Mouse (Mus musculus) granulocyte monocyte progenitor cell, adult 5-6 weeks (primary cell): ENCODE results near the gene Slc35e1. TPM values are rescaled to one million over a fixed set of nuclear protein-coding genes. Genes with fewer than 3 reads are reported as not detected.

Experiments
- ATAC-seq: replicated peaks from 2 replicates; pipeline ENCODE4 v1.8.0; 2016; ENCODE audit warnings: mild to moderate bottlenecking, moderate TSS enrichment, inconsistent platforms; ENCODE audit not compliant: poor library complexity, severe bottlenecking
- total RNA-seq, 2 experiments: library from RNA; stranded (forward) in 1 of 2; stranded (reverse) in 1 of 2; fragments of 200-712, 200-1000 nt in 1 of 2; fragments of >200 nt in 1 of 2; fragmentation: Nextera tagmentation in 1 of 2; gene quantifications; 2 replicates each; pipeline ENCODE4 v1.2.3; 2014 to 2017

The Slc35e1 gene
- total RNA-seq, 2 experiments from 2014 or later, result 31.0 to 52.6 TPM

- peak; percentile 71 for ATAC-seq
Measured at GRCm38 (mm10) chr8:72487014-72487413, 5.4 kb downstream of the Slc35e1 start.

DNA sequence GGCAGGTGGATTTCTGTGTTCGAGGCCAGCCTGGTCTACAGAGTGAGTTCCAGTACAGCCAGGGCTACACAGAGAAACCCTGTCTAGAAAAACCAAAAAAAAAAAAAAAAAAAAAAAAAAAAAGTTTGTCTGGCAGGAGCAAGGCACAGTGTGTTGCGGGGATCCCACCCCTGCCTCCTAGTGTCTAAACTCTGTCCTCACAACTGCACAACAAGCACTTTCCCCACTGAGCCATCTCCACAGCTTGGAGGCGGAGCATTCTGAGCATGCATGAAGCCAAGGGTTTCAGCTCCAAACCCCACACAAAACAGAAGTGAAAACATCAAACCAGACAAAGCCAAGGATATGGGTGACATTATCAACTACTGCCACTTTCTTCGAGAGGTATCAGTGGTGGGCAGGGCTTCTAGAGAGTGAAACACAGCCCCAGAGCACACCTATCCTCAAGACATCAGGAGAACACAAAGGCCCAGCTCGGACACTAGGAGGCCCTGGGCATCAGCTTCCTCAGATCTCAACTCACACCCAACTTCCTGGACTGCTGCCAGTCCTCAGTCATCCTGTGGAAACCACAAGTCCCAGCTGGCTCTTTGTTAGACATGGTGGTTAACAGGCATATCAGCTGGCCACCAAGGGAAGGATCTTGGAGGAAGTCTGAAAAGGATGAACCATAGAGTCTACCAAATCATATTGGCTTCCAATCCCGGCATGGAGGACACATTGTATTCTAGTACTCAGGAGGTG lies 6.8 kb downstream of the Slc35e1 start:
- peak; percentile 72 for ATAC-seq

- peak; percentile 91 for ATAC-seq
Measured at GRCm38 (mm10) chr8:72474826-72475546, 17.4 kb downstream of the Slc35e1 start, which contains the start of gene Cherp. Cherp (minus strand) TSS chr8:72475226.

GRCm38 (mm10) chr8:72470684-72471083 lies 21.7 kb downstream of the Slc35e1 start:
- ATAC-seq, result no peak

DNA sequence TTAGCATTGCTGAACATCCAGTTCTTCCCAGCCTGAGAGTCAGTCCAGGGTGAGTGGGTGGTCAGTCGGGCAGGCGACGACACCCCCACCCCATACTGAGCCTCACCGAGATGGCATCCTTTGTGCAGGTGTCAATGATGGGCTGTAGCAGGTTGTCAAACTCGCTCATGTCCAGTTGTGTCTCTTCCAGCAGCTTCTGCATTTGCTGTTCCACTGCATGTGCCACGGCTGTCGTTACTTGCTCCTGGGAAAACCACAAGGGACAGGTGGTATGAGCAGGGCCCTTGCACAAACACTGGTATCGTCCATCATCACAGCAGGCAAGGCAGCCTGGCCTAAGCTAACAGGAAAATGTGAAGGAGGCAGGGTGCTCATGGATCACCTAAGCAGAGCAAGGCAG lies 22.4 kb downstream of the Slc35e1 start:
- ATAC-seq, result no peak

DNA sequence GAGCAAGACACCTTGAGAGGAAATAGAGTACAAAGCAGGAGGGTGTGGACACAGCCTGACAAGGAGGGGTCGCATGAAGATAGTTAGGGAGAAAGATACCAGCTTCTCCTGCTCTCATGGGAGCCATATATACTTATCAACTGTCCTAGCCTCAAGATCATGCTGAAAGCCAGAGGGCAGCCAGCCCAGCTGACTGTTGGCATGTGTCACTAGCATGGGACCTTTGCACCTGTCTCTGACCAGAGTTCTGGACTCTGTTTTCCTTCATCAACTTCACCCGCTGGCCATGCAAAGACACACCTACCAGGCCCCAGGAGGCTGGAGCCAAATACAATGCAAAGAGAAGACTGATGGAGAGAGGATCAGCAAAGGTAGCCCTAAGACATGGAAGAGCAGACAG lies 23.2 kb downstream of the Slc35e1 start:
- no peak for ATAC-seq

GRCm38 (mm10) chr8:72464211-72464610 lies 28.2 kb downstream of the Slc35e1 start:
- ATAC-seq, result no peak

DNA sequence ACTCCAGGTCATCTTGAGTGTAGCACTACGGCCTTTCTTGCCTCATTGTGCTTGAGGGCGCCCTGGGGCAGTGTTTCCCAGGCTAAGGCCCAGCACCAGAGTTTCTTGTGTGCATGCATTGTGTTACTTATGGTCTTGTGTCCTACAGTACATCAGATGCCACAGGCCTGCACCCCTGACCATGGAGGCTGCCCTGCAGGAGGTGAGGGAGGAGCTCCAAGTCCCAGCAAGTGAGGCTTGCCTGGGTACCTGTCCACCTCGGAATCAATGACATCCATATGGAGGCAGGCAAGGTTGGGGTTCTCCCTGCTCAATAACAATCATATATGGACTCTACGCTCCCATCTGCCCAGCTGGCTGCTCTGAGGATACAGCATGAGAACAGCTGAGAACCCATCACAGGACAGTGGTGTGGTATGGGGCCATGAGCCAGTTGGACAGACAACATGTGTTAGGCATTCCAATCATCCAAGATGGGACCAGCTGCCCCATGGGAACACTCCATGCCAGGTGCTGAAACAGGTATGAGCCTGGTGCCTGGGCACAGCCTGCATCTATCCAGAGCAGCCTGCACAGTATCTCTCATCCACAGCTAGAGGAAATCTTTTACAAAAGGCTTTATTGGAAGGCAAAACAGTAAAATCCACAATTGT lies 32.4 kb downstream of the Slc35e1 start:
- no peak for ATAC-seq

DNA sequence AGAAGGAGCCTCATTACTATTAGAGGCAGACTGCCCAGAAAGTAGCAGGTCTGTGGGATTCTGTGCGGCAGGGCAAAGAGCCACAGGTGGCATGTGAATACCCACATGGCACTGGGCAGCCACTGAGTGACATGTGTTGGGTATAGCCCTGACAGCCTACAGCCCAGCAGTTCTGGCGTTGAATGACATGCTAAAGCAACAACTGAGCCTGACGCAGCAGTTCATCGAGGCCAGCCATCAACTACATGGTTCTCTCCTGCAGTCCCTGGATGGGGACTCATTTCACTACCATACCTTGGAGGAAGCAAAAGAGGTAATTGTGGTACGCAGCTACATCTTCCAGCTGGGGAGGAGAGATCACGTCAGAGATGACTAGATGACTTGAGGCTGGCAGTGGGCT lies 34.0 kb downstream of the Slc35e1 start:
- no peak for ATAC-seq

DNA sequence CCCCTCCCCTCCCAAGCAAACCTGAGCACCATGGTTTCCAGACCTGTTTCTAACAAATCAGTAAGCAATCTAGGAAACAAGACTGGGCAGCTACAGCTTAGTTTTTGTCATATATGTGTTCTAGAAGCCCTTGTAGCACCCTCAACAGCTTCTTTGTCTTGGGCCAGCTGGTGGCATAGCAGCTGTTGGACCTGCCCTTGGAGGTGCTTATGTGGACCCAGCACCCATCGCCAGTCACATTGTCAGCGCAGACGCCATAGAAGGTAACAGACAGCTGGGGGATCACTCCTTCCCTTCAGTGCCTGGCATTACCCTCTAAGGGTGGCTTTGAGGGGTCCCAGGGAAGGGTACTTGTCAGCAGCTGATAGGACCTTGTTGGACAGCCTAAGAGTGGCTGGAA lies 34.6 kb downstream of the Slc35e1 start:
- ATAC-seq, result no peak

- no peak for ATAC-seq
Measured at GRCm38 (mm10) chr8:72455317-72455716, 37.1 kb downstream of the Slc35e1 start.

DNA sequence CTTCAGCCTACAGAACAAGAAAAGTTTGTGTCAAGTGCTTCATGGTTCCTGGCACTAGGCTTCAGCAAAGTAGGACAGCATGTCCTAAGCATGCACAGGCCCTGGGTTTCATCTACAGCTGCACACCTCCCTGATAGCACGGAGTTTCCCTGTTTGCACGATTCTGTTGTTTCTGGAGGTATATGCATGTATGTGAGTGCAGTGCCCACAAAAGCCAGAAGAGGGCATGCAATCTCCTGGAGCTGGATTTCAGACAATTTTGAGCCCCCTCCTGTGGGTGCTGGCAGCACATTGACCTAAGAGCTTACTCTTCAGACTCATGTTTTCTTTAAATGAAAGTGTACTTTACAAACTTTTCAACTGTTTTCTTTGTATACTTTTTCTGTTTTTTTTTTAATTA lies 38.5 kb downstream of the Slc35e1 start:
- ATAC-seq, result no peak

- no peak for ATAC-seq
Measured at GRCm38 (mm10) chr8:72451516-72451915, 40.9 kb downstream of the Slc35e1 start.

- ATAC-seq, result no peak
Measured at GRCm38 (mm10) chr8:72445071-72445470, 47.3 kb downstream of the Slc35e1 start.

DNA sequence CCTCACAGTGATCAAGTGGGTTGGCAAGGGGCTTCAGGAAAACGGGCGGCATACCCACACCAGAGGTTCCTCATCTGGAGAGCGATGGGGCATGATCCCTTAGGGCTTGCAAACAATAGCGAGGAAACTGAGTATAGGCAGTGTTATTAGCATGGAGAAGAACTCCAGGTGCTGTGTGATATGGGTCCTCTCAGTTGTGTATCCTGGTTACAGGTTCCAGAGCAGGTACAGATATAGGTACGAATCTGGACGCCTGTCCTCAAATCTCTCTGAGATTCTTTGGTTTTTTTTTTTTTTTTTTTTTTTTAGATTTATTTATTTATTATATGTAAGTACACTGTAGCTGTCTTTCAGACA lies 48.4 kb downstream of the Slc35e1 start:
- ATAC-seq, result no peak

DNA sequence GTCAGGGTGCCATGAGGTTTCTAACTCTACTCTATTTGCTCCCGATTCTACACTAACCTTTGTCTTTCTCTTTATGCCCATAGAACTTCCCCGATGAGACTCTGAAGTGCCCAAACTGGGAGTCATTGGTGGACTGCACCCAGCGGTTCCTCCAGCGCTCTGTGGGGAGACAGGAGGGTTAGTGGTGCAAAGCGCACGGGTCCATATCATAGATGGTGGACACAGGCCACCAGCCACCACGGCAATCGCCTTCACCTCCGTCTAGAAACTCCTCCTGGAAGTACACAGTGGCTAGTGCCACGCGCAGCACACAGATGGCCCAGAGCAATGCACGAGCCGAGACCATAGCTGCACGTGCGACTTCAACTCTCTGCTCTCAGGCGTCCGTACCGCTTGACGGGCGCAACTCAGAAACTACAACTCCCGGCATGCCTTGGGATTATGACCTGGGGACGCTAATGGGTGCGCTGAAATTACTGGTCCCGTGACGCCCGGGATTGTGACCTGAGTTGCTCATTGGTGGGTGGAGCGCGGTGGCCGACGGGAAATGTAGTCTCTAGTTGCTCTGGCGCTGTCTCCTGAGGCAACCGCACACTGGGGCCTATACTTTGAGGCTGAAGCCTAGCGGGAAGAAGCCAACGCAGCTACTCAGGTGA lies 48.9 kb downstream of the Slc35e1 start, which contains the start of the genes Calr3 and 1700030K09Rik:
Calr3 (minus strand) TSS at position 533 of the 656 bp plus-strand sequence.
1700030K09Rik (plus strand) TSS at position 543 of the 656 bp plus-strand sequence.
- ATAC-seq, result peak; percentile 99

GRCm38 (mm10) chr8:72438248-72439015 lies 54.0 kb downstream of the Slc35e1 start:
- ATAC-seq, result no peak

GRCm38 (mm10) chr8:72434952-72435351 lies 57.5 kb downstream of the Slc35e1 start:
- no peak for ATAC-seq
